Mouse (Mus musculus): ENCODE results near the gene Efcab9.

Gene Efcab9

DNA sequence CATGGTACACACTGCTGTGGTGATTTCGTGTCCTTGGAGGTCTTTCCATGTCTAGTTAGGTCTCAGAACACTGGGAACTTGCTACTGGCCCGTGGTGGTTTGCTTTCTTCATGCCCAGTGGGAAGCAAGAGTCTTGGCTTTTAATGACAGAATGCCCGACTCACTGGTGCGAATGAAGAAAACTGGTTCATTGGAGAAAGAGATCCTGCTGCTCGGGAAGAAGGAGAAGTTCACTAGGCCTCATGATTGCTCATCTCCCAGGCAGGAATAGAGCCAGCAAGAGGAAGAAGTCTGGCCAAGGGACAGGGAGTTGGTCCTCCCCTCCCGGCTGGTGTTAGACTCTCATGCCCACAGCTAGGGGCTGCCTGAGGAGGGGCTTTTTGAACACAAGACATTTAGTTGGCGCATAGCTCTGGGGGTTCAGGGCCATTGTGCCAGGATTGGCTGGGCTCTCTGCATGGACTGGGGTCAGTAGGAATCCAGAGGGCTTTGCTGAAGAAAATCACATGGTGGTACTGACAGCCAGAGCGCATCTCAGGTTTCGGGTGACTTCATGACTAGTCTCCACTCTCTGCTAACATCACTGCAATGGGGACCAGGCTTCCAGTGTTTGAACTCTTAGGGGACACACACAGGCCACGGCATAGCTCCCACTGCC, 24.6 kb upstream of the Efcab9 start:
- DNase-seq (ENCODE audit: low spot score in 2 of 2), result peak; percentile 42 to 44

DNA sequence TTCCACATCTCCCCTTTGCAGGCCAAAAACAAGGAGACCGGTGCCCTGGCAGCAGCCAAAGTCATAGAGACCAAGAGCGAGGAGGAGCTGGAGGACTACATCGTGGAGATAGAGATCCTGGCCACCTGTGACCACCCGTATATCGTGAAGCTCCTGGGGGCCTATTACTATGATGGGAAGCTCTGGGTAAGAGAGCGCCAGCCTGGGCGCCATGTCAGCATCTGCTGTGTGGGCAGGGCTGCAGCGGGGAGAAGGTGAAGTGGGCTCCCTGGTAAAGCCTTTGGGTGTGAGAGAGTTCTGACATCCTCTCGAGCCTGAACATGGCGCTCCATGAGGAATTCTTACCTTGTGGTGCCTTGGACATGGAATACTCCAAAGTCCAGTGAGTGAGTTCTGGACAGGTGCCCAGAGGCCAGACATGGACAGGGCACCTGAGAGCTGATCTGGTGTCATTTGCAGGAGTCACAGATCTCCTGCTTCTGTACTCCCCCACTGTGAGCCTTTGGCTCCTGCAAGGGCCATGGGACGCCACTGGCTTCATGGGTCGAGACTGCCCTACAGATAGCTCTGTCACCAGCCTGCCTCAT, 23.3 kb upstream of the Efcab9 start:
- no peak for DNase-seq (ENCODE audit: low spot score in 2 of 2)

DNA sequence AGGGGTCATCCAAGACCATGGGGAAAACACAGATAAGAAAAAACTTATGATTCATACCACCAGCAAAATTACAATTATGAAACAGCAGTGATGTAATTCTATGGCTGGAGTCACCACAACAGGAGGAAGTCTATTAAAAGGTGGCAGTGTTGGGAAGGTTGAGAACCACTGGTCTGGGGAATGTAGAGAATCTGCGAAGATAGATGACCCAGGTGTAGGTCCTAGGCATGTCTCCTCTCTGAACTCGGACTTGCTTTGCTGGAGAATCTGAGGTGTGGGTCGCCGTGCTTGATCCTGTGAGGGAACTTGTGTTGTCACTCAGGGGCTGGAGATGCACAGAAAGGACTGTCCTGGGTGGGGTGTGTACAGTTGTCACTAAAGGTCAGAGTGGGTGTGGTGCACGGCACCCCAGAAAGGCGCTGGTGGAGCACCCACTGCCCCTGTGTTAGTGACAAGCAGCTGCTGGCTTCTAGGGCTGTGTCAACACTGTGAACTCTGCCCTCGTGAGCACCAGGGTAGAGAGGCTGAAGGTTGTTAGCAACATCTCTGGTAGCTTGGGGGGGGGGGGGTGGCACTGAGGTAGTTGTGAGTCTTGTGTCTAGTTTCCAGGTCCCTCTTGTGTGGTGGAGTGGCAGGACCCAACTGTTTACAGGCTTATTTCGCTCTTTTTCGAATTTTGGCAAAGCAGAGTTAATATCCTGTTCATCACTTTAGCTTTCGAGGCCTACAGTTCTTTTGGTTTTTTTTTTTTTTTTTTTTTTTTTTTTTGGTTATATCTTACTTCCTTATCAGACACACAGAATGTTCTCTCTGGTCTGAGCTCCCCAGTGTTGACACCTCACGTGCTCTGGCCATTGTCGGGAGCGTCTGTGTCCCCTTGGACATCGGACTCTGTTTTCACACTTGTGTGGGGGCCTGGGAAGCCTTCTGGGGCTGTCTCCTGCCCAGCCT, 22.5 kb upstream of the Efcab9 start:
- peak in 1 of 2 experiments; percentile 42 for DNase-seq (ENCODE audit: low spot score in 2 of 2)

DNA sequence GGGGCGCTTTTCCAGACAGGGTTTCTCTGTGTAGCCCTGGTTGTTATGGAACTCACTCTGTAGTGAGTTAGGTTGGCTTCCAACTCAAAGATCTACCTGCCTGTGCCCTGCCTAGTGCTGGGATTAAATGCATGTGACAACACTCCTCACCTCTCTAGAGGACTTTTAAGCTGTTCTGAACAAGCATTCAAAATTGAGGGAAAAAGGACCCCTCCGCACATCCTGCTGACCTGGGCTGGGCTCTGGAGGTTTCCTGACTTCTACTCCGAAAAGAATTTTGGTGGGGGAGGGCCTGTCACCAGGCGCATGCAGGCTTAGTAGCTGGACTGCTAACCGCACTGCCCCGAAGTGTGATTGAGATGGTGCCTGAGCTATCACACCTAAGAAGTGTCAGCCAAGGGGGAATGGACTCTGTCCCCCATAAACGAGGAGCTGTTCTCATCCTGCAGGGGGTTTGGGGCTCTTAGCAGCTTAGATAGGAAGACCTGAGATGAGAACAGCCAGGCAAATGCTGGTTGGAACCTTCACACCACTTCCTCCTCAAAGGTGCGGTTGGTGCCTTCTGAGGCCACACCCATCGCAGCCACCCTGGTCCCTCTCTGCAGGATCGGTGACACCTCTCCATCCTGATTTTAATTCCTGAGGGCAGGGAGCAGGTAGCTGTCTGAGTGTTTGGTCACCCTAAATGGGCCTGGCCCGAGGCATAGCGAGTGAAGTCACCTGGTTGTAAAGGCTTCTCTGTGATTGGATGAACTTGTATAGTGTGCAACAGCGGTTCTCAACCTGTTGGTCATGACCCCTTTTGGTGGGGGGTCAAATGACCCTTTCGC, 21.6 kb upstream of the Efcab9 start:
- no peak for DNase-seq (ENCODE audit: low spot score in 2 of 2)

DNA sequence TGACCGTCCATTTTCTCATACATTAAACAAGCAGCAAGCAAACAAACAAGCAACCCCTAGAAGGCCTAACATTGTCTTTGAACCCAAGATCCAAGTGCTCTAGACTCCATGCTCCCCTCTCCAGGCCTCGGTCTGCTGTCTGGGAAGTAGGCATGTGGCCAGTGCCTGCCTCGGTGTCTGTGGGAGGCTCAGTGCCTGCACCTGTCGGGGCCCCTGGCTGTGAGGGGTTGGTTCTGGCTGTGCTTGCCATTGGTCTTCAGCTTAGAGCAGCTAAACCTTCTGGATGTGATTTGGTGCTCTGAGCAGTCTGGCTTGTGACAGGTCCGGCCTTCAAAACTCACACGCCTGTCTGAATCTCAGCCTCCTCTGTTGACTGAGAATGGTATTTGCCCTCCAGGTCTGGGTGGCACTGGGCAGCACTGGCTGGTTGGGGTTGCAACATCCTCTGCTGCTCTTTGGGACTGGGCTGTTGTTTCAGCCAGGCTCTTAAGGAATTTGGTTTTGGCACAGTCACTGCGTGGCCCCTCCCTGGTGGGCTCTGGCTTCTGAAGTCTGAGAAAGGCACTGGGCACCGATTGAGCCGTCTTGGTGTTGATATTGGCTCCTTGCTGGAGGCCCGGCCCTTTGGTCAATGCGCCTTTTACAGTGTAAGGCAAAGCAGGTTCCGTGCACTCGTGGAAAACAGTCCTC, 20.7 kb upstream of the Efcab9 start:
- peak; percentile 33 to 35 for DNase-seq (ENCODE audit: low spot score in 2 of 2)

DNA sequence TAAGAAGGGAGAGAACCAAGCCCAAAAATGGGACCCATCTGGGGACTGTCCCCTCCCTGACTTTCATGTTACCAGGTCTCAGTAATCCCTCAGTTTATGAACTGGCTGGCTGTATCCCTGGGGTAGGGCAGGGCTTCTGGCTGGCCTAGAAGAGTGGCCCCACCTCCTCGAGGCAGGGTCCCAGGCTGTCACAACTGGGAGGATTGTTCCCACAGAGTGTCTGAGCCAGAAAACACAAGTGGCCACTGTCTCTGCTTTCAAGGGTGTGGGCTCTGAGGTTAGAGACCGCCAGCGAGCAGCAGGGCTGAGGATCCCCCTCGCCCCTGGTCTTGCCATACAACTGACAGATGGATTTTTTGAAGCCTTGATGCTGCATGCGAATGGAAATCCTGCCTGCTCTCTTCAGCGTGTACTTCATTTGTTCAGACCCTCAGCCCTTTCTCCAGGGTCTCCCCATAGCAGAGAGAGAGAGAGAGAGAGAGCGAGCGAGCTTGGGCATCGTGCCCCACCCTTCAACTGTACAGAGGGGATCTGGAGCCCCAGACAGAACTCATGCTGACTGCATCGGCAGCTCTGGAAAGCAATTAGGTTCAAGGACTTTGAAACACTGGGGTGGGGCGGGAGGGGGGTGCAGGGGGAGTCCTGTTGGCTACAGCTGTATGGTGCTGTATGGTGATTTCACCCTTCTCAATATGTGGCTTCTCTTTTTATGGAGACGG, 19.9 kb upstream of the Efcab9 start:
- peak; percentile 44 to 46 for DNase-seq (ENCODE audit: low spot score in 2 of 2)

DNA sequence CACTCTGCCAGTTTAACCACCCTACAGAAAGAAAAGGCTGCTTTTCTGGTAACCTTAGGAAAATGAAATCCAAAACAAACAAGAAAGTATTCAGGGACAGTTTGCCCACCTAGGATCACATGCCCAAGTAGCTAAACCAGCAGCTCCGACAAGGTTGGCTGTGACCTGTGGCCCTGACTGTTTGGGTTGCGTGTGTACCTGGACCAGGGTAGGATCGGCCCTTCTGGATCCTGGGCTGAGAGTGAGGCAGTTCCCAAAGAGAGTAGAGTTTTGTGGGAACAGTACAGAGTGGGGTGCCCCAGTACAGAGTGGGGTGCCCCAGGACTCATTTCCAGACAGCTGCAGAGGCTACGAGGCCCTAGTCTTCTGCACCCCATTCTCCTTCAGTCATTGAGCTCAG, 19.2 kb upstream of the Efcab9 start:
- no peak for DNase-seq (ENCODE audit: low spot score in 2 of 2)

DNA sequence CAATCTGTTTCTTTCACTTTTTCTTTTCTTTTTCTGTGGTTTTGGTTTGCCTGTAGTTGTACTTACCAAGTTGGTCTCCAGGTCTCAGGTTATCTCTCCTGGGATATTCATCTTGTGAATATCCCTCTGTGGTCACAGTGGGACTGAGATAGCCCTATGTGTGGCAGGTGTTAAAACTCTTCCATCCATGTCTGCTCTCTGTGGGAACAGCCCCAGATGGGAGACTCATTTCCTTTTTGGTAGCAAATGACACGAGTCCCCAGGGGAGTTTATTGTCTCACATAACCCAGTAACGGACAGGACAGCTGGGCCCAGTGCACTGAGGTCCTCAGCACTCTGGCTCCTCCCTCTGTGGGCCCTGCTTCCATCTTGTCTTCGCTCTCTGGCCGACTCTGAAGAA, 18.2 kb upstream of the Efcab9 start:
- peak; percentile 77 to 90 for DNase-seq (ENCODE audit: low spot score in 2 of 2)

DNA sequence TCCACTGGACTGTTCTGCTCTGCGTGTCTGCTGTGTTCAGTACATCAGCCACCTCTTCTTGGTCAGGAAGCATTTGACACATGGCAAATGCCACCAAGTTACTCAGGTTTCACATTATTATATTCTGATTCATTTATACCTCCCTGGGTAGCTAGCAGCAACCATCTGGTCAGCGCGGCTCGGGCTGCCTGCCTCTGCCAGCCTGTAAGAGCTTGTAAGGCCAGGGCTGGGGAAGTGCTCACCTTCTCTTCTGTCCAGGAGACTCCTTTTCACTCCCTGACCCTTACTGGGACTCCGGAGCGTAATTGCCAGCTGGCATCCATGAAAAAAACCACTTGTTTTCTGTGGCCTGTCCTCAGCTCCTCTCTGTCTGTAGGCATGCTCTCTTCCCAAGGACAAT, 17.4 kb upstream of the Efcab9 start:
- DNase-seq (ENCODE audit: low spot score in 2 of 2), result no peak

DNA sequence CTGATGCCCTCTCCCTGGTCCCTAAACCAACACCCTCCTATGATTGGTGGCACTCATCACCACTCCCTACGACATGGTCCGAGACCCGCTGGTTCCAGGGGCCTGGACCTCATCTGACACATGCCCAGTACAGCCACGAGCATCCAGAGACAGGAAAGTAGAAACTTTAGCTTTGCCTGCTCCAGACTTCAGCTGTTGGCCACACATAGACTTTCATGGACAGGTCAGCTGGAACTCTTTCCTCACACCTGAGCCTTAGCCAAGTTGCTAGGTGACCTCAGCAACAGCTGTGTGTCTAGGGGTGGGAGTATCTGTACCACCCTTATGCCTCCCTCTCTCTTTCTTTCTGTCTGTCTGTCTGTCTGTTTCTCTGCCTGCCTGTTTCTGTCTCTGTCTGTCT, 16.4 kb upstream of the Efcab9 start:
- DNase-seq (ENCODE audit: low spot score in 2 of 2), result peak in 1 of 2 experiments; percentile 35

DNA sequence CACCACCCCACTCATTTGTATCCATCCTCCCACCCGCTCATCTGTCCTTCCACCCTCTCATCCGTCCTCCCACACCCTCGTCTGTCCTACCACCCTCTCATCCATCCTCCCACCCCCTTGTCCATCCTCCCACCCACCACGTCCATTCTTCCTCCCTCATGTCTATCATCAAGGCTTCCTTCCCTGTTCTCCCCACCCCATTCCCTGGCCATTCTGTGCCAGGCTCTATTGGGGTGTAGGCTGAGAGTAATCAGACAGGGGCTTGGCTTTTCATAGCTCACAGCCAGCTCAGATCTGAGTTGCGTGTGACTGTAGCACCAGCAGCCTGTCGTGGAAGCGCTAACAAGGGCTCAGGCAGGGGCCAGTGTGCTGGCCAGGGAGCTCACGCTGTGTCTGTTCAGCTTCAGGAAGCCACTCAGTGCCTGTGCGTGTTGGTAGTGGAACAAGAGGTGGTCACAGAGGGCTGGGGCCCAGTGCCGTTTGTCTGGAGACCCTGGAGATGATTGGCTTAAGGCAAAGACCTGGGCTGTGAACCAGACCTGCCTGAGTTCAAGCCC, 15.6 kb upstream of the Efcab9 start:
- DNase-seq (ENCODE audit: low spot score in 2 of 2), result no peak

DNA sequence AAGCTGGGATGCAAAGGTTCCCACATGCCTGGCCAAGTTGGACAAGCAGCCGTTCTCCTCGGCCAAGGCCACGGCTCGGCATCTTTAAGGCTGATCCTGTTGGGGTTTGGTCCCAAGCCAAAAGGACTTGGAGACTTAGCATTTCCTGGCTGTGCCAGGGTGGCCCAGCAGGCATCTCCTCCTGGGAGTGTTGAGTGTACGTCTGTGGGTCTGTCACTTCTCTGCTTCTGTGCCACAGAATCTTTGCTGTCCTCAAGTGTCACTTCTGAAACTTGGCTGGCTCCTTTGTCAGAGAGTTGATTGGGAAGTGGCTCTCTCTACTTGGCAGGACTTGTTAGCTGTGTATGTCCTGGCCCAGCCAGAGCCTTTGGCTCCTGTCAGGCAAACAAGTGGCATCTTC, 14.6 kb upstream of the Efcab9 start:
- DNase-seq (ENCODE audit: low spot score in 2 of 2), result peak in 1 of 2 experiments; percentile 64

DNA sequence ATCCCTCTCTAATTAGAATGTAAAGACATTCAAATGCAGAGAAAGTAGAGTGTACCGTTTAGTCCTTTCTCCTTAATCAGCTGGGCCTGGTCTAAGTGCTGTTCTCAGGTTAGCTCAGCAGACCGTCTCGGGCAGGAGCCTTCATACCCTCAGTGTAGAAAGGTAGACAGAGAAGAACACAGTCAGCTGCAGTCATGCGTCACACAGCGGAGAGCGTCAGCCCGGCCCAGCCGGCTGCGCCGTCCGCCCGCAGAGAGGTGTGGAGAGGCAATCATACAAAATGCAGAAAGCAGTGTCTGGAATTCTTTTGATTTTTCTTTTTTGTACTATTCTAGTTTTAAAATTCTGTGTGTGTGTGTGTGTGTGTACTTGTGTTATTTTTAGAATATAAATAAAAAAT, 13.7 kb upstream of the Efcab9 start:
- DNase-seq (ENCODE audit: low spot score in 2 of 2), result no peak

DNA sequence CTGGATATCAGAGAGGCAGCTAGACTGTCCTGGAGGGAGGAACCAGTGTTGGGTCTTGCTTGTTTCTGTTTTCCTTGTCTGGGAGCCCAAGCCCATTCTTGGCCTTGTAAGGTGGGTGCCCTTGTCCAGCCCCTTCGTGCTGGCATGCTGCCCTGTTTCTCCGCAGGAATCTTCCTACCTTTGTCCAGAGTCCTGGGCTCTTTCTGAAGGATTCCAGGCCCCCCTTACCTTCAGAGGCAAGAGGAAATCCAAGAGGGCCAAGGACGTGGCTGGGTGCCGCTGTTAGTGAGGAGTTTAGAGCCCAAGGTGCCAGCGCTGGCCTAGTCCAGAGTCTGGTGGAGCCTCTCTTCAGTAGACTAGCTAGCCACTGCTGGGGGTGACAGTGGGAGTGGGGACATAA, 12.6 kb upstream of the Efcab9 start:
- DNase-seq (ENCODE audit: low spot score in 2 of 2), result peak in 1 of 2 experiments; percentile 1

DNA sequence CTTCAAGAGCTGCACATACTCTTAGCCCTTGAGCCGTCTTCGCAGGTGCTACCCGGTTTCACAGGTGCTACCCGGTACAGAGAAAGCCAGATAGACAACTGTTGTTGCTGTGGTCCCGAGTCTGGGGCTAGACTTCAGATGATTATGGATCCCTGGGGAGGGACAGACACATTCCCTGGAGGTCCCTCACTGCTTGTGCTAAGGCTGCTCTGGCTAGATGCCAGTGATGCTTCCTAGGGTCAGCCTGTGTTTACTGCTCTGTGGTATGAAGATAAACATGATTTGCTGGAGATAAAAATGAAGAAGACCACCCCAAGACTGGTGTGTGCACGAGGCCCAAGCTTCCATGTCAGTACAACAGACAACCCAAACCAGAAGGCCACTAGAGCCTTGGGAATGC, 12.2 kb upstream of the Efcab9 start:
- DNase-seq (ENCODE audit: low spot score in 2 of 2), result no peak

DNA sequence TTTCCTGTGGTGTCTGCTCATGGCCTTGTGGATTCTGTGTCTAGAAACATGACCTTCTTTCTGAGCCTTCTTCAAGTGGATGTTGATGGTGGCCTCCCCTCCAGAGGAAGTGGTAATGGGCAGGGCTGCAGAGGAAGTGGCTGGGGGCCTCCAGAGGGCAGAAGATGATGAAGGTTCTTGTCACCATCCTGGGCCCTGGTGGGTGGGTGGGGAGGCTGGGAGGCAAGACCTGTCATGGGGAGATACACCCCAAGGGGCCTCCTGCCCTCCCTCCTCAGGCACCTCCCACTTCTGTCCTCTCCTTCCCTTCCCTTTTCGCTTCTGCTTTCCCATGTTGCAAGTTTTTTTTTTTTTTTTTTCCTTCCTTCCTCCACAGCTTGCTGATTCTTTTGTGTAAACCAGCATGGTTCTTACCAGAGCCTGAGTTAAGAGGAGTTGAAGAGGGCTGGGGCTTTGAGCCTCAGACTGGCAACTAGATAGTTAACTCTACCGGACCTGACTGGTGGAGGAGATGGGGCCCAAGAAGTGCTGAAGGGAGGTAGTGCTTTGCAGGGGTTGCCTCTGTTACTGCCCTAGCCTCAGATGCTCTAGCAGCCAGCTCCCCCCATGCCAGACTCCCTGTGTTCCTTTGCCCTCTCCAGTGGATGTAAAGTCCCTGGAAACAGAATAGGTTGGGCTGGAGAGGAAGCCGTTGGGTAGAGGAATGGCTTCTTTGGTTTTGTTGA, 11.0 kb upstream of the Efcab9 start:
- DNase-seq (ENCODE audit: low spot score in 2 of 2), result no peak

DNA sequence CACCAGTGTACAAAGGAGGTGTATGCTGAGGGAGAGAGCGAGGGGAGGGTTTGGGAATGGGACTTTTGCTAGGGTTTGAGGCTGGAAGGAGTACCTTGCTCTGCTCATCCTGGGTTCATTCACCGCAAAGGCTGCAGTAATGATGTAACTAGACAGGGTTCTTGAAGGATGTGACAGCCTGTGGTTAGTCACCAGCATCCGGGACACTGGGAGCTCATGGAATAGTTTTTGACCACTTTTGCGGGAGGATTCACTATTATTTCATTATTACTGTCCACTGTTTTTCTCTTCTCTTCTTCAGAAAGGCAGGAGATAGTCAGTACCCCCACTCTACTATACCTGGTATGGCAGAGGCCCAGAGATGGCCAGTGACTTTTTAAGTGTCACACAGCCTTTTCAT, 10.3 kb upstream of the Efcab9 start:
- no peak for DNase-seq (ENCODE audit: low spot score in 2 of 2)

DNA sequence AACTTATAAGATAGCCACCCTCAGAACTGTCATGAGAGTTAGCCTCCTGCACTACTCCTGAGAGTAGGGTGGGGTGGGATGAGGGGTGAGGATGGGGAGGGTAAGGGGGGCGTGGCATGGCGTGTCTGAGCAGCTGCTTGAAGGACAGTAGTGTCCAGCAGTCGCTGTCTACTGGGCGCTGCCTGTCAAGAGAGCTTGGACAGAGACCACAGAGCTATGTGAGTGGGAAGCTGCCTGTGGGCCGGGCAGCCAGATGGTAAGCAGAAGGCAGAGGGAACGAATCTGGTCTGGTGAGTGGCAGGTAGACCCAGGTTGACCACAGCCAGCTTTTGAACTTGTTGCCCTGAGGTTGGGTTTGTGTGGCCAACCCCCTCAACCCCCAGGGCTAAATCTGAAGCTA, 8.6 kb upstream of the Efcab9 start:
- no peak for DNase-seq (ENCODE audit: low spot score in 2 of 2)

DNA sequence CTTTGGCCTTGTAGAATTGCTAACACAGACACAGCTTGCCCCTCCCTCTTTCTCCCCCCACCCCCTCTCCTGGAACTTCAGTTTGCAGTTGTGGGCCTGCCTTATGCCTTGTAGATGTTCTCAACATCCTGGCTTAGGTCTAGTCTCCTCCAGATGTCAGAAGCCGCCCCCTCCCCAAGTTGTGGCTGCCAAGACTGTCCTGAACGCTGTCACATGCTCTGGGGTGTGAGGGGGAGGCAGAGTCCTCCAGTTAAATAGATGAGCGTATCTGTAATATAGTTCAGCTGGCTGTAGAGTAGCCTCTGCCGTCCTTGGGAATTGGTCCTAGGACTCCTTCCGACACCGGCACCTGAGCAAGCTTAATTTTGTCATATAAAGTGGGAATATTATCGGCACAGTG, 7.8 kb upstream of the Efcab9 start:
- DNase-seq (ENCODE audit: low spot score in 2 of 2), result no peak

DNA sequence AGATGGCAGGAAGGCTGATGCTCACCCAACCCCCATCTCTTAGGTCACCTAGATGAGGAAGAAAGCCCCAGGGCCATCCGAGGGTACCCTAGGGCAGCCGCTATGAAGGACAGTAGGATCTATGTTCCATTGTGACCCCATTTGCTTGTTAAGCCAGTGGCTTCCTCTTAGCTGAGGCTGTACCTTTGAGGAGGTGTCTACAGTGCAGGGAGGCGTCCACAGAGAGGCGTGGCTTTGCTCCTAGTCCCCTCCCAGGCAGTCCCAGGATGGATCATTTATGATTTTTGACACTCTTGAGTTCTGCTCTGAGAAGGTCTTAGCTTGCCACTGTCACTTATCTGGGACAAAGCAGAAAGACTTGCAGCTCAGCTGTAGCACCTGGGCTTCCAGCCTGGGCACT, 7.0 kb upstream of the Efcab9 start:
- no peak for DNase-seq (ENCODE audit: low spot score in 2 of 2)
